Mouse (Mus musculus) embryonic facial prominence, embryonic 10.5 days (tissue): ENCODE measurements at regions not wholly inside any gene's neighbourhood (a gene's known extent, or its start where the extent isn't known, plus 50 kb on each side); places are given as distances from the start of the nearest gene placed in this dataset.
A peak's percentile ranks its signal among the peaks of the same experiment; 100 is the strongest.
"Not testable (repeated sequence)": the region's sequence is repeated elsewhere in the genome, so short reads cannot be mapped to it uniquely, and the experiment has no call there.

ENCODE experiments used
- DNase-seq: peaks from one replicate; pipeline ENCODE4 v3.0.0-alpha.2; 2017; ENCODE audit warnings: low spot score
- H3K27ac ChIP-seq: fragments of 300-500 bp; sonication (generic); replicated peaks from 2 replicates; pipeline ENCODE4 v1.5.1; 2016; ENCODE audit warnings: mild to moderate bottlenecking
- H3K27me3 ChIP-seq: fragments of 300-500 bp; sonication (generic); replicated peaks from 2 replicates; pipeline ENCODE4 v1.6.1; 2016; ENCODE audit warnings: low read depth, mild to moderate bottlenecking; ENCODE audit not compliant: poor library complexity, severe bottlenecking
- H3K36me3 ChIP-seq: fragments of 300-500 bp; sonication (generic); replicated peaks from 2 replicates; pipeline ENCODE4 v1.6.1; 2016; ENCODE audit warnings: mild to moderate bottlenecking, moderate library complexity
- H3K4me1 ChIP-seq: fragments of 300-500 bp; sonication (generic); 2 replicates; pipeline ENCODE4 v1.6.1; 2016
- H3K4me3 ChIP-seq: fragments of 300-500 bp; sonication (generic); 2 replicates; pipeline ENCODE4 v1.5.1; 2016; ENCODE audit warnings: mild to moderate bottlenecking, moderate library complexity
- H3K9me3 ChIP-seq: fragments of 300-500 bp; sonication (generic); 2 replicates; pipeline ENCODE4 v1.6.1; 2016; ENCODE audit warnings: mild to moderate bottlenecking
- WGBS: fragments of 180-500 bp; shearing (Covaris S2); methylation state at CpG from one replicate; pipeline ENCODE4 v1.1.7; 2016; 5-methylcytosine and 5-hydroxymethylcytosine counted together

GRCm38 (mm10) chrX:166809165-166809564 lies 223.6 kb upstream of the Egfl6 start:
- 75% methylated on average over 3 of the region's 3 CpGs for WGBS
- Histone ChIP-seq H3K27me3 (peaks cover 79% of the 10 kb centered on the region), H3K36me3 (no peaks in the 10 kb centered on the region), H3K9me3 (no peaks in the 10 kb centered on the region), H3K27ac (no peak overlapping the region), H3K4me1 (peaks cover 5% of the 10 kb centered on the region; the same call in 1 of the 2 replicates), H3K4me3 (no peak overlapping the region)
- DNase-seq: no peak

GRCm38 (mm10) chrX:166808207-166808606 lies 222.7 kb upstream of the Egfl6 start:
- no peak for DNase-seq
- no peak overlapping the region for H3K4me3 ChIP-seq
- H3K36me3 ChIP-seq: no peaks in the 10 kb centered on the region
- peaks cover 7% of the 10 kb centered on the region for H3K4me1 ChIP-seq
- 90% methylated on average over 5 of the region's 5 CpGs for WGBS
- H3K27me3 ChIP-seq: peaks cover 86% of the 10 kb centered on the region
- no peak overlapping the region for H3K27ac ChIP-seq
- H3K9me3 ChIP-seq: no peaks in the 10 kb centered on the region

- WGBS: 73% methylated on average over 1 of the region's 1 CpGs
- Histone ChIP-seq H3K27me3 (peaks cover 83% of the 10 kb centered on the region), H3K36me3 (no peaks in the 10 kb centered on the region), H3K9me3 (no peaks in the 10 kb centered on the region), H3K27ac (no peak overlapping the region), H3K4me3 (no peak overlapping the region), H3K4me1 (peaks cover 9% of the 10 kb centered on the region)
- no peak for DNase-seq
These were observed 220.4 kb upstream of the Egfl6 start for GRCm38 (mm10) chrX:166805957-166806356.

- H3K9me3 ChIP-seq: no peaks in the 10 kb centered on the region
- H3K4me3 ChIP-seq: no peak overlapping the region
- peaks cover 83% of the 10 kb centered on the region for H3K27me3 ChIP-seq
- no peaks in the 10 kb centered on the region for H3K36me3 ChIP-seq
- no peak overlapping the region; the same call in 1 of the 2 replicates for H3K27ac ChIP-seq
- H3K4me1 ChIP-seq: peaks cover 9% of the 10 kb centered on the region
- peak; percentile 10 for DNase-seq
- 34% methylated on average over 4 of the region's 4 CpGs for WGBS
These were observed 220.0 kb upstream of the Egfl6 start for GRCm38 (mm10) chrX:166805480-166805879.

GRCm38 (mm10) chrX:166803246-166803645 lies 217.7 kb upstream of the Egfl6 start:
- peak overlapping the region; percentile 19; the same call in 1 of the 2 replicates for H3K27ac ChIP-seq
- peak; percentile 28 for DNase-seq

GRCm38 (mm10) chrX:166801017-166801416 lies 215.5 kb upstream of the Egfl6 start:
- H3K4me3 ChIP-seq: no peak overlapping the region

More at GRCm38 (mm10) chrX:166803246-166803645, 217.7 kb upstream of the Egfl6 start:
- H3K9me3 ChIP-seq: no peaks in the 10 kb centered on the region
- peaks cover 9% of the 10 kb centered on the region for H3K4me1 ChIP-seq
- no peak overlapping the region for H3K4me3 ChIP-seq
- 49% methylated on average over 6 of the region's 6 CpGs for WGBS
- H3K27me3 ChIP-seq: peaks cover 74% of the 10 kb centered on the region
- H3K36me3 ChIP-seq: no peaks in the 10 kb centered on the region

GRCm38 (mm10) chrX:166795651-166796050 lies 210.1 kb upstream of the Egfl6 start:
- DNase-seq: no peak
- H3K4me1 ChIP-seq: no peaks in the 10 kb centered on the region
- H3K27ac ChIP-seq: no peak overlapping the region
- H3K4me3 ChIP-seq: no peak overlapping the region
- 81% methylated on average over 2 of the region's 2 CpGs for WGBS
- H3K9me3 ChIP-seq: no peaks in the 10 kb centered on the region
- no peaks in the 10 kb centered on the region for H3K36me3 ChIP-seq
- H3K27me3 ChIP-seq: peaks cover 85% of the 10 kb centered on the region

More at GRCm38 (mm10) chrX:166801017-166801416, 215.5 kb upstream of the Egfl6 start:
- peaks cover 75% of the 10 kb centered on the region for H3K27me3 ChIP-seq
- no peaks in the 10 kb centered on the region for H3K9me3 ChIP-seq
- WGBS: 73% methylated on average over 2 of the region's 2 CpGs
- H3K4me1 ChIP-seq: peaks cover 9% of the 10 kb centered on the region
- H3K27ac ChIP-seq: no peak overlapping the region
- no peak for DNase-seq
- no peaks in the 10 kb centered on the region for H3K36me3 ChIP-seq

- no peaks in the 10 kb centered on the region for H3K9me3 ChIP-seq
- no peaks in the 10 kb centered on the region for H3K36me3 ChIP-seq
- no peak overlapping the region for H3K27ac ChIP-seq
- WGBS: 69% methylated on average over 3 of the region's 3 CpGs
- H3K4me3 ChIP-seq: no peak overlapping the region
- no peak for DNase-seq
- peaks cover 91% of the 10 kb centered on the region for H3K27me3 ChIP-seq
- no peaks in the 10 kb centered on the region for H3K4me1 ChIP-seq
These were observed 203.5 kb upstream of the Egfl6 start for GRCm38 (mm10) chrX:166789031-166789430.

- H3K27me3 ChIP-seq: peaks cover 91% of the 10 kb centered on the region
- not testable (repeated sequence) for H3K9me3 ChIP-seq, H3K27ac ChIP-seq, H3K36me3 ChIP-seq, DNase-seq, H3K4me1 ChIP-seq, H3K4me3 ChIP-seq
- WGBS: 93% methylated on average over 1 of the region's 1 CpGs
These were observed 201.6 kb upstream of the Egfl6 start for GRCm38 (mm10) chrX:166787137-166787536.

GRCm38 (mm10) chrX:166785615-166786014 lies 200.1 kb upstream of the Egfl6 start:
- Histone ChIP-seq H3K27ac (no peak overlapping the region), H3K27me3 (peaks cover 91% of the 10 kb centered on the region), H3K36me3 (no peaks in the 10 kb centered on the region), H3K4me3 (no peak overlapping the region), H3K9me3 (no peaks in the 10 kb centered on the region), H3K4me1 (no peaks in the 10 kb centered on the region)
- WGBS: 79% methylated on average over 3 of the region's 3 CpGs
- DNase-seq: no peak

GRCm38 (mm10) chrX:166783377-166783776 lies 197.9 kb upstream of the Egfl6 start:
- Histone ChIP-seq H3K4me3 (no peak overlapping the region), H3K36me3 (no peaks in the 10 kb centered on the region), H3K4me1 (no peaks in the 10 kb centered on the region), H3K27me3 (peaks cover 91% of the 10 kb centered on the region), H3K27ac (no peak overlapping the region), H3K9me3 (no peaks in the 10 kb centered on the region)
- DNase-seq: no peak
- 90% methylated on average over 2 of the region's 2 CpGs for WGBS

GRCm38 (mm10) chrX:166779334-166780092 lies 194.0 kb upstream of the Egfl6 start:
- Histone ChIP-seq H3K27me3 (peaks cover 95% of the 10 kb centered on the region), H3K4me3 (no peak overlapping the region), H3K27ac (no peak overlapping the region), H3K9me3 (no peaks in the 10 kb centered on the region), H3K36me3 (no peaks in the 10 kb centered on the region), H3K4me1 (no peaks in the 10 kb centered on the region)
- WGBS: 82% methylated on average over 6 of the region's 6 CpGs
- no peak for DNase-seq

- H3K27ac ChIP-seq: peak overlapping the region; percentile 40
- peaks cover 94% of the 10 kb centered on the region for H3K27me3 ChIP-seq
- no peaks in the 10 kb centered on the region for H3K9me3 ChIP-seq
- H3K36me3 ChIP-seq: no peaks in the 10 kb centered on the region
- H3K4me3 ChIP-seq: no peak overlapping the region
- peaks cover 5% of the 10 kb centered on the region; the same call in 1 of the 2 replicates for H3K4me1 ChIP-seq
- 18% methylated on average over 6 of the region's 6 CpGs for WGBS
- peak; percentile 74 for DNase-seq
These were observed 187.9 kb upstream of the Egfl6 start for GRCm38 (mm10) chrX:166773408-166773854.
